Mouse (Mus musculus): ENCODE measurements around the gene Mgat2. TPM values are rescaled to one million over a fixed set of nuclear protein-coding genes. Genes with fewer than 3 reads are reported as not detected.

Gene Mgat2
- polyA plus RNA-seq, 1 experiment from 2014 or later = 56.4 TPM

Small RNAs within 50 kb of the gene (microRNA-seq; reads per million reads assigned to microRNA genes)
- not detected for gene Gm47287
- not detected for gene Gm47295

Other genes with a start within 250 kb of the Mgat2 start
- gene Rps29, start 25.0 kb upstream of the Mgat2 start, polyA plus RNA-seq (2014; fragmentation: Nextera tagmentation; extraction: Ambion mirVana) = 1,793 and 2,428 TPM in 2 replicates
- 26.3 and 33.0 TPM in 2 replicates for gene Lrr1, start 15.3 kb upstream of the Mgat2 start, polyA plus RNA-seq (2014; fragmentation: Nextera tagmentation; extraction: Ambion mirVana)
- gene Rpl36al, start 74 bp upstream of the Mgat2 start, polyA plus RNA-seq (2014; fragmentation: Nextera tagmentation; extraction: Ambion mirVana) = 642 and 884 TPM in 2 replicates
- 33.4 and 37.1 TPM in 2 replicates for gene Gm49383, start 12.9 kb downstream of the Mgat2 start, polyA plus RNA-seq (2014; fragmentation: Nextera tagmentation; extraction: Ambion mirVana)
- gene Dnaaf2, start 14.3 kb downstream of the Mgat2 start, polyA plus RNA-seq (2014; fragmentation: Nextera tagmentation; extraction: Ambion mirVana) = 8.6 and 10.5 TPM in 2 replicates
- gene Gm49384, start 20.1 kb downstream of the Mgat2 start, polyA plus RNA-seq (2014; fragmentation: Nextera tagmentation; extraction: Ambion mirVana) = 29.8 and 35.0 TPM in 2 replicates
- 32.1 and 39.0 TPM in 2 replicates for gene Pole2, start 44.0 kb downstream of the Mgat2 start, polyA plus RNA-seq (2014; fragmentation: Nextera tagmentation; extraction: Ambion mirVana)
- gene Klhdc1, start 57.0 kb downstream of the Mgat2 start, polyA plus RNA-seq (2014; fragmentation: Nextera tagmentation; extraction: Ambion mirVana) = 4.6 and 5.7 TPM in 2 replicates
- gene Klhdc2, start 112.5 kb downstream of the Mgat2 start, polyA plus RNA-seq (2014; fragmentation: Nextera tagmentation; extraction: Ambion mirVana) = 161 and 174 TPM in 2 replicates
- gene Nemf, start 173.0 kb downstream of the Mgat2 start, polyA plus RNA-seq (2014; fragmentation: Nextera tagmentation; extraction: Ambion mirVana) = 91.4 and 92.5 TPM in 2 replicates
- gene Arf6, start 188.0 kb downstream of the Mgat2 start, polyA plus RNA-seq (2014; fragmentation: Nextera tagmentation; extraction: Ambion mirVana) = 59.7 and 75.0 TPM in 2 replicates
- 1.3 and 2.9 TPM in 2 replicates for gene Gm9887, start 188.3 kb downstream of the Mgat2 start, polyA plus RNA-seq (2014; fragmentation: Nextera tagmentation; extraction: Ambion mirVana)

All from kidney, embryonic 14.5 days (tissue).